Mouse (Mus musculus): Measurements from ENCODE around the gene Frmd4b.

GRCm38 (mm10) chr6:97552573-97552972 is 64.8 kb downstream of the Frmd4b start:
- no peak for TF ChIP-seq CTCF (IDR thresholded peaks at IDR 0.05; ENCODE audit: extremely low read depth, insufficient read length, insufficient replicate concordance, low read depth, low read length)
- TF ChIP-seq POLR2A (IDR thresholded peaks at IDR 0.05; ENCODE audit: low read depth, low read length): no peak

Data from small intestine, adult 2 months (tissue).